Mouse (Mus musculus) neural tube, embryonic 14.5 days (tissue): ENCODE measurements around the gene Amotl1. TPM values are rescaled to one million over a fixed set of nuclear protein-coding genes. Genes with fewer than 3 reads are reported as not detected.
"Not testable (repeated sequence)": the region's sequence is repeated elsewhere in the genome, so short reads cannot be mapped to it uniquely, and the experiment has no call there.

Experiments
- ATAC-seq: fragments of 200-750 bp; cut with Nextera tagmentation; 2 replicates; pipeline ENCODE4 v1.8.0; 2017; ENCODE audit warnings: low read depth, mild to moderate bottlenecking, moderate TSS enrichment, moderate library complexity
- H3K27ac ChIP-seq: fragments of 300-500 bp; sonication (generic); 2 replicates; pipeline ENCODE4 v1.5.1; 2014; ENCODE audit warnings: low read depth, mild to moderate bottlenecking, control low read depth, low read length, moderate library complexity, mixed read lengths
- H3K27me3 ChIP-seq: fragments of 300-500 bp; sonication (generic); 2 replicates; pipeline ENCODE4 v1.6.1; 2014; ENCODE audit warnings: low read length; ENCODE audit not compliant: control insufficient read depth, insufficient read depth
- H3K36me3 ChIP-seq: fragments of 300-500 bp; sonication (generic); 2 replicates; pipeline ENCODE4 v1.6.1; 2014; ENCODE audit warnings: low read length, mixed read lengths; ENCODE audit not compliant: control insufficient read depth, insufficient read depth
- H3K4me1 ChIP-seq: fragments of 300-500 bp; sonication (generic); 2 replicates; pipeline ENCODE4 v1.6.1; 2014; ENCODE audit warnings: low read length; ENCODE audit not compliant: control insufficient read depth, insufficient read depth
- H3K4me2 ChIP-seq: fragments of 300-500 bp; sonication (generic); 2 replicates; pipeline ENCODE4 v1.6.1; 2014; ENCODE audit warnings: mild to moderate bottlenecking, low read depth, low read length, control low read depth
- H3K4me3 ChIP-seq: fragments of 300-500 bp; sonication (generic); 2 replicates; pipeline ENCODE4 v1.5.1; 2014; ENCODE audit warnings: low read depth, low read length, control low read depth, mixed read lengths
- H3K9ac ChIP-seq: fragments of 300-500 bp; sonication (generic); replicated peaks from 2 replicates; pipeline ENCODE4 v1.6.1; 2014; ENCODE audit warnings: low read depth, mild to moderate bottlenecking, control low read depth, low read length, mixed read lengths
- H3K9me3 ChIP-seq: fragments of 300-500 bp; sonication (generic); 2 replicates; pipeline ENCODE4 v1.6.1; 2016; ENCODE audit warnings: low read length; ENCODE audit not compliant: control insufficient read depth
- WGBS: fragments of 180-500 bp; shearing (Covaris S2); extraction: QIAGEN DNeasy Blood & Tissue Kit; methylation state at CpG from one replicate; pipeline ENCODE4 v1.1.7; 2014; 5-methylcytosine and 5-hydroxymethylcytosine counted together
- polyA plus RNA-seq: library from polyadenylated mRNA; unstranded; fragments of >200 nt; fragmentation: Nextera tagmentation; extraction: Ambion mirVana; gene quantifications from 2 replicates; pipeline ENCODE4 v1.2.1, GENCODE M21; 2014

Gene Amotl1
- 8.2 and 11.5 TPM in 2 replicates for polyA plus RNA-seq

GRCm38 (mm10) chr9:14644956-14645355 is at the start of gene Amotl1:
Amotl1 (minus strand) TSS chr9:14645056.
- H3K9me3 ChIP-seq, result no peaks in the 10 kb centered on the region
- H3K9ac ChIP-seq, result no peak within 1 kb of the TSS
- H3K27ac ChIP-seq, result no peak within 1 kb of the TSS
- no peaks in the 10 kb centered on the region for H3K4me1 ChIP-seq
- H3K36me3 ChIP-seq, result no peaks in the 10 kb centered on the region
- WGBS, result 56% methylated on average over 4 of the region's 4 CpGs
- no peaks in the 10 kb centered on the region for H3K27me3 ChIP-seq
- no peak for ATAC-seq
- H3K4me2 ChIP-seq, result no peak within 1 kb of the TSS
- H3K4me3 ChIP-seq, result no peak within 1 kb of the TSS

DNA sequence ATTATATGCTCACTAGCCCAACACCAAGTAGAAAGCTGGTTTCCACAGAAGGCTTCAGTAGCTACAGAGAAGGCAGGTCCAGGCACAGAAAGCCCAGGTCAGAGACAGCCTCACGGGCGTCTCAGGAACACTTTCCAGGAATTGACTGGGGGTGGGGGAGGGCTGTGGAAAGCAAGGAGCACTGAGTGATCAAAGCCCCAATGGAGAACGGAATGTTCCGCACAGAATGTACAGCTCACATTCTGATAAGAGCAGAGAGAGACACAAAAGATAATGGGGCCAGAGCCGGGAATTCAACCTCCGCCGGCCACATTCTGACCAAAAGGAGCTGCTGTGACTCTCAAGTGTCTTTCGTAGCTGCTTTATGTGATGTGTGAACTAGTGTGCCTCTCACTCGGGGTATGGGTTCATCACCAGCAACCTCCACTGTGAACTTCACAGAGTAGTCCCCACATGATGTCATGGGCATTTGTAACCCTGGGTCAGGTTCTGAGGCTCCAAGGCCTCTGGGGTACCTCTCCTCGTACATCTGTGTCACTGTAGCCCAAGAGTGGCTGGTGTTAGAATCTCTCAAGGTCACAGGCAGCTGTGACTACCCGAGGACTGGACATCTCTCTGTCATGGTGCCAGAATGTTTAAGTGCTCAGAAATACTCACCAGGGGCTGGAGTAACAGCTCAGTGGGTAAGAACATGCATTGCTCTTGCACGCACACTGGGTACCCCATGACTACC is 44.7 kb upstream of the Amotl1 start:
- Histone ChIP-seq H3K27me3 (no peaks in the 10 kb centered on the region), H3K9me3 (no peaks in the 10 kb centered on the region), H3K27ac (no peak overlapping the region), H3K36me3 (no peaks in the 10 kb centered on the region), H3K9ac (no peak overlapping the region), H3K4me3 (no peak overlapping the region), H3K4me2 (no peak overlapping the region), H3K4me1 (no peaks in the 10 kb centered on the region)
- WGBS, result 86% methylated on average over 12 of the region's 12 CpGs
- ATAC-seq, result no peak

GRCm38 (mm10) chr9:14684363-14684762 is 39.5 kb upstream of the Amotl1 start:
- WGBS, result 51% methylated on average over 4 of the region's 4 CpGs
- H3K9me3 ChIP-seq, result no peaks in the 10 kb centered on the region
- no peak overlapping the region for H3K27ac ChIP-seq
- H3K4me2 ChIP-seq, result no peak overlapping the region
- H3K36me3 ChIP-seq, result no peaks in the 10 kb centered on the region
- no peak overlapping the region for H3K9ac ChIP-seq
- H3K4me1 ChIP-seq, result no peaks in the 10 kb centered on the region
- no peak for ATAC-seq
- no peak overlapping the region for H3K4me3 ChIP-seq
- no peaks in the 10 kb centered on the region for H3K27me3 ChIP-seq

- no peak overlapping the region for H3K9ac ChIP-seq
- no peaks in the 10 kb centered on the region for H3K36me3 ChIP-seq
- H3K4me3 ChIP-seq, result no peak overlapping the region
- H3K4me1 ChIP-seq, result no peaks in the 10 kb centered on the region
- no peaks in the 10 kb centered on the region for H3K27me3 ChIP-seq
- H3K27ac ChIP-seq, result no peak overlapping the region
- H3K9me3 ChIP-seq, result no peaks in the 10 kb centered on the region
- H3K4me2 ChIP-seq, result no peak overlapping the region
- ATAC-seq, result no peak
These were observed 37.9 kb upstream of the Amotl1 start for GRCm38 (mm10) chr9:14682741-14683140.

GRCm38 (mm10) chr9:14680584-14680983 is 35.7 kb upstream of the Amotl1 start:
- Histone ChIP-seq H3K4me3 (no peak overlapping the region), H3K27me3 (no peaks in the 10 kb centered on the region), H3K4me1 (no peaks in the 10 kb centered on the region), H3K9me3 (no peaks in the 10 kb centered on the region), H3K27ac (no peak overlapping the region), H3K36me3 (no peaks in the 10 kb centered on the region), H3K4me2 (no peak overlapping the region), H3K9ac (no peak overlapping the region)
- 39% methylated on average over 2 of the region's 2 CpGs for WGBS
- no peak for ATAC-seq

DNA sequence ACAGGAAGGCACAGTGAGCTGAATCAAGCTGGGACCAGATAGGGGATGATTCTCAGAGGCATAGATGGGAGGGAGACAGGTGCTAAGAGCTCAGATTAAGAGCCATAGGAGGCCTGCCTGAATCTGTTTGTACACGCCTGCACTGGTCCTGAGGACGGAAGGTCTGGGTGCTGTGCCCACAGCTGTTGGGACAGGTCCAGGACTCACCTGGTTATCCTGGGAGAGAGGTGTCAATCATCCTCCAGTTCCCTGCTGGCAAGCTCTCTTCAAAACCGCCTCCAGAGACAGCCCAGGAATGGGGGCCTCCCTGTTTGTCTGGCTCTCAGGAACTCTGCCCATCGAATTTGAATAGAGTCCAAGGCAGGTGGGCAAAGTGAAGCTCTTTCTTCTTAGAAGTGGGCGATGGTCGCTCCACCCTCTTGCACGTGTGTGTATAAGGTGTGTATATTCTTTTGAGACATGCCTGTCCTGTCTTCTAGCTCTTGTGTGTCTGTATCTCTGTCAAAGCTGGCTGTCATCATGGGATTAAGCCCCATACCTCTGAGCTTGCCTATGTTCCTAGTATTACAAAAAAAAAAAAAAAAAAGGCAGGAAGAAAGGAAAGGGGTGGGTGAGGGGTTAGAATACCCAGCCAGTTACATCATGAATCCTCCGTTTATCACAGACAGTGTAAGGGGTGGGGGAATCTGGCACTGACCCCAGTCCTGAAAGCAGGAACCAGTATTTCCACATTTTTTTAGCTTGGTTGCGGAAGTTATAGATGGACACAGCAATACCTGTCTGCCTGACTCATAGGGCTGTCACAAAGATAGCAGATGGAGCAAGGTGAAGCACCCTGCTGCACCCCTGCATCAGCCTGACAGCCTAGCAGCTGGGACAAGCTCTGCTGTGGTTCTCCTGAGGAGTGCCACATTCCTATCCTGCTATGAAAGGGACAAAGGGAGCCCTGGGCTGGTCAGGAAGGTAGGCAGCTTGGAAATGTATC is 31.1 kb upstream of the Amotl1 start:
- no peaks in the 10 kb centered on the region for H3K4me1 ChIP-seq
- no peak overlapping the region for H3K27ac ChIP-seq
- no peak for ATAC-seq
- no peaks in the 10 kb centered on the region for H3K27me3 ChIP-seq
- no peak overlapping the region for H3K9ac ChIP-seq
- no peak overlapping the region for H3K4me2 ChIP-seq
- WGBS, result 71% methylated on average over 9 of the region's 9 CpGs
- H3K36me3 ChIP-seq, result no peaks in the 10 kb centered on the region
- H3K9me3 ChIP-seq, result no peaks in the 10 kb centered on the region
- H3K4me3 ChIP-seq, result no peak overlapping the region

DNA sequence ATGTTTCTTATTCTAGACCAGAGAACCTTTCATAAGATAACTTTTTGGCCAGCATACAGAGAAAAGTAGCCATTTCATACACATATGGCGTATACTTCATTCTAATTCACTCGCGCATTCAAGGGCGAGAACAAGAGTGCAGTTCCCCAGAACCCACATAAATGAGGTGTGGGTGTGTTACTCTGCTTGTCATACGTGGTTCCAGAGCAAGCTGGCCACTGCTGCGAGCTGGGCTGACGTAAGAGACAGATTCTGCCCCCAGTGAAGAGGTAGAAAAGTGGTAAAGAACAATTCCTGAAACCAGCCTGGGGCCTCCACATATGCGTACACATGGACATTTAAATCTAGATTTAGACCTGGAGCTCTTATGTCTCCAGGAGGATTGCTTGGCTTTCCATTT is 29.6 kb upstream of the Amotl1 start:
- ATAC-seq, result no peak
- Histone ChIP-seq H3K36me3 (no peaks in the 10 kb centered on the region), H3K27me3 (no peaks in the 10 kb centered on the region), H3K4me2 (no peak overlapping the region), H3K27ac (no peak overlapping the region), H3K4me1 (no peaks in the 10 kb centered on the region), H3K4me3 (no peak overlapping the region), H3K9ac (no peak overlapping the region), H3K9me3 (no peaks in the 10 kb centered on the region)
- WGBS, result 94% methylated on average over 8 of the region's 8 CpGs

DNA sequence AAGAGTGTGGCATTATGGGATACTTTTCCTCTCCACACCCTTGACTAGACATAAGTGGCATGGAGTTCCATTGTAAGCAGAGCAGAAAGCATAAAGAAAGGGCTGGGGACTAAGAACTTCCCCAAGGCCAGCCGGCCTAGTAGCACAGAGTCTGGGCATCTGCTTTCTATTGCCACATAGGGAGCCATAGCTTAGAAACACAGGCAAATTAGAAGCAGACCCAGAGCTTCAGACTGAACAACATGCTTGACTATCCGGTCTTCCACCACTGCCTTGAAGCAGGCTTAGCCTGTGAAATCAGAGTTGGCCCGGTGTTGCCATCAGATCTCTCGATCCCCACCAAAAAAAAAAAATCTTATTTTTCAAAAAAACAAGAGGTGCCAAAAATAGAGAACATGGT is 28.3 kb upstream of the Amotl1 start:
- no peak overlapping the region for H3K9ac ChIP-seq
- H3K27me3 ChIP-seq, result no peaks in the 10 kb centered on the region
- no peaks in the 10 kb centered on the region for H3K9me3 ChIP-seq
- no peak overlapping the region for H3K27ac ChIP-seq
- no peaks in the 10 kb centered on the region for H3K36me3 ChIP-seq
- H3K4me3 ChIP-seq, result no peak overlapping the region
- no peaks in the 10 kb centered on the region for H3K4me1 ChIP-seq
- H3K4me2 ChIP-seq, result no peak overlapping the region
- ATAC-seq, result no peak
- 89% methylated on average over 4 of the region's 4 CpGs for WGBS

DNA sequence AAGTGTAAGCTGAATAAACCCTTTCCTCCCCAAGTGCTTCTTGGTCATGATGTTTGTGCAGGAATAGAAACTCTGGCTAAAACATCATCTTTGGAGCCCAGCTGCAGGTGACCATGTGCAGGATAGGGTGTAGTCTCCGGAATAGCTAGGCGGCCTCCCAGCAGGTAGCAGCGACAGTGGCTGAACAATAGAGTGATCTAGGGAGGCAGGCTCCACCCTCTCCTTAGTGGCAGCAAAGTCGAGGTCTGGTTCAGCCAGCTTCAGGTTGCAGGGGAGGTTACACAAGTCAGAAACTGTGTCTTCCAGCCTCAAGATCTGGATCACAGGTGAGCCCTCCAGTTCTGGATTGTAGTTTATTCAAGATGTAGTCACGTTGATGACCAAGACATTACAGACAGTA is 27.1 kb upstream of the Amotl1 start:
- not testable (repeated sequence) for ATAC-seq, H3K4me2 ChIP-seq, H3K36me3 ChIP-seq, H3K9me3 ChIP-seq, H3K27me3 ChIP-seq, H3K27ac ChIP-seq, H3K4me1 ChIP-seq, H3K4me3 ChIP-seq, H3K9ac ChIP-seq
- WGBS, result 50% methylated on average over 5 of the region's 5 CpGs
